Mouse (Mus musculus) kidney, embryonic 15.5 days (tissue): ENCODE measurements around the gene Efcab11. TPM values are rescaled to one million over a fixed set of nuclear protein-coding genes. Genes with fewer than 3 reads are reported as not detected.

Experiments
- ATAC-seq: fragments of 200-750 bp; cut with Nextera tagmentation; replicated peaks from 2 replicates; pipeline ENCODE4 v1.8.0; 2017; ENCODE audit warnings: moderate TSS enrichment; ENCODE audit not compliant: low FRiP score
- H3K27ac ChIP-seq: fragments of 300-500 bp; sonication (generic); 2 replicates; pipeline ENCODE4 v1.5.1; 2015; ENCODE audit warnings: mild to moderate bottlenecking, inconsistent platforms
- H3K27me3 ChIP-seq: fragments of 300-500 bp; sonication (generic); 2 replicates; pipeline ENCODE4 v1.6.1; 2015; ENCODE audit warnings: inconsistent platforms
- H3K36me3 ChIP-seq: fragments of 300-500 bp; sonication (generic); 2 replicates; pipeline ENCODE4 v1.6.1; 2015; ENCODE audit warnings: inconsistent platforms
- H3K4me1 ChIP-seq: fragments of 300-500 bp; sonication (generic); 2 replicates; pipeline ENCODE4 v1.6.1; 2015; ENCODE audit warnings: inconsistent platforms
- H3K4me2 ChIP-seq: fragments of 300-500 bp; sonication (generic); 2 replicates; pipeline ENCODE4 v1.6.1; 2015; ENCODE audit warnings: moderate library complexity, mild to moderate bottlenecking, inconsistent platforms
- H3K4me3 ChIP-seq: fragments of 300-500 bp; sonication (generic); replicated peaks from 2 replicates; pipeline ENCODE4 v1.5.1; 2015; ENCODE audit warnings: mild to moderate bottlenecking, inconsistent platforms
- H3K9ac ChIP-seq: fragments of 300-500 bp; sonication (generic); 2 replicates; pipeline ENCODE4 v1.6.1; 2015; ENCODE audit warnings: mild to moderate bottlenecking, inconsistent platforms
- H3K9me3 ChIP-seq: fragments of 300-500 bp; sonication (generic); replicated peaks from 2 replicates; pipeline ENCODE4 v1.6.1; 2016; ENCODE audit warnings: inconsistent platforms
- WGBS: fragments of 180-500 bp; shearing (Covaris S2); methylation state at CpG from one replicate; pipeline ENCODE4 v1.1.7; 2015; ENCODE audit warnings: mixed read lengths; 5-methylcytosine and 5-hydroxymethylcytosine counted together
- polyA plus RNA-seq: library from polyadenylated mRNA; unstranded; fragments of >200 nt; fragmentation: Nextera tagmentation; extraction: Ambion mirVana; gene quantifications from 2 replicates; pipeline ENCODE4 v1.2.1, GENCODE M21; 2015

Gene Efcab11
- polyA plus RNA-seq, 1 experiment from 2014 or later = 10.7 TPM

DNA sequence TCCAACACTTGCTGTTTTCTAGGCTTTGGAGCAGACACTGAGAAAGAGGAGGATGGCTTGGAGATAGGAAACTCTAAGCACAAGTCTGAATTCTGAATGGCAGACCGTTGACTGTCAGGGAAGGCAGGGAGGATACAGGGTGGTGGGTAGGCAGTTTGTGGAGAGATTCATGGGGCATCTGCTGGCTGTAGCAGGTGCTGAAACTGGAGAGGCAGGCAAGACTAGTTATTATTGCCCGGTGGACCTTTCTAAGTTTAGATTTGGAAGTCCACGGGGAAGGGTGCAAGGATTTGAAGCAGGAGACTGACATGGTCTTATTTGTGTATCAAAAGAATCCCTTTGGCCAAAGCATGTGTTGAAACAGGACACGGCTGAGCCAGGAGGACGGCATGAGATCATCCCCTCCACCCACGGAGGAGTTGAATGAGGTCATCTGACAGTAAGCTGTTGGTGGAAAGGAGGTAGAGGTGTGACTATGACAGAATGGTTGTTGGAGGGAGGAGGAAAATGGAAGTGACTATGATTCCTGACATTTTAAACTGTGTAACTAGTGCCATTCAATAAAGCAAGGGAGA, 197.7 kb downstream of the Efcab11 start:
- Histone ChIP-seq H3K4me2 (no peak overlapping the region), H3K36me3 (no peaks in the 10 kb centered on the region), H3K27ac (no peak overlapping the region), H3K4me3 (no peak overlapping the region), H3K4me1 (no peaks in the 10 kb centered on the region), H3K9ac (no peak overlapping the region), H3K9me3 (no peaks in the 10 kb centered on the region), H3K27me3 (no peaks in the 10 kb centered on the region)
- WGBS = 57% methylated on average over 6 of the region's 6 CpGs
- ATAC-seq = no peak

DNA sequence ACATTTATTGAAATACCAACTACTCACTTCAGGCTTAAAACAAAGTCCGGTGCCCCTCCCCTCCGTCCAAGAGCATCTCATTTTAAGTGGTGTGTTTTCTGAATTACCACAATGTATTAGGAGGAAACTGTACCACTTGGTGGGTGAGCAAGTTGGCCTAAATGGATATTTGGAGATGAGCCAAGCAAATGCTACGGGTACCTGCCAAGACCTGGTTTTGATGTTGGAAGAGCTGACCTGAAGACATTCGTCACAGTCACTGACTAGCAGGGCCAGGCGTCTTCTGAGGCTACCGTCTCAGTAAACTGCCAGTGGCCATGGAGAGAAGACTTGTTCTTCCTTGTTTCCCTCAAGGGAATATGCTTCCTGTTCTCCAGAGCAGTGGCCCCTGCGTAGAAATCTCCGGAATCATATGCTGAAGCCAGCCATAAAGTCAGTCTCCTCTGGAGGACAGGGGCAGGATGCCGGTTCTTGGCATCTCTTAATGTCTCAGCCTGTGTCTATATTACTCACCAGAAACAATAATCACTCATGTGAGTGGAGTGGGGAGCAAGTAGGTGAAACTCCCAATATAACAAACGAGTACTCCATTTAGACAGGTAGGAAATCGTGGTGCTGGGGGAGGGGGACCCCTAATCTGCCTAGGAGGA, 198.7 kb downstream of the Efcab11 start:
- no peaks in the 10 kb centered on the region for H3K36me3 ChIP-seq
- 0 out of 2 replicates have a peak overlapping the region, but pooled peaks have one; percentile 34 for H3K27ac ChIP-seq
- no peaks in the 10 kb centered on the region for H3K27me3 ChIP-seq
- no peak for ATAC-seq
- no peak overlapping the region for H3K4me3 ChIP-seq
- no peaks in the 10 kb centered on the region for H3K4me1 ChIP-seq
- H3K9ac ChIP-seq = no peak overlapping the region
- WGBS = 63% methylated on average over 11 of the region's 11 CpGs
- H3K4me2 ChIP-seq = no peak overlapping the region
- H3K9me3 ChIP-seq = no peaks in the 10 kb centered on the region

DNA sequence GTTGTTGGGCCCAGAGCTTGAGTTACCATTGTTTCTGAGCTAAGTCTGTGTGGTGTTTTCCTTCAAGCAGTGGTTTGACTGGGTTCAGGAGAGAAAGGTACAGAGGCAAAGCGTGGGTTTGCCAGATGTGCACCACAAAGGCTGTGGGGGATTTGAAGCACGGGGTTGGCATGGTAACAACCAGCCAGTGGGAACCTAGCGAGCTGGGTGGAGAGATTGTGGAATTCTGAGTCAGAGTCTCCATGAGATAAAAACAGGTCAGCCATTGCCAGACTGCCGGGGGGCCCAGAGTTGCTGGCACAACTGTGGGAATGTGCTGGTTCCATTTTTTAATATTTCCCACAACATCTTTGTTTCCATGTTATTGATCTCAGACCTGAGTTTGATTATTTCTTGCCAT, 202.6 kb downstream of the Efcab11 start:
- no peaks in the 10 kb centered on the region for H3K27me3 ChIP-seq
- no peaks in the 10 kb centered on the region for H3K4me1 ChIP-seq
- H3K27ac ChIP-seq = no peak overlapping the region
- H3K36me3 ChIP-seq = no peaks in the 10 kb centered on the region
- ATAC-seq = no peak
- H3K9me3 ChIP-seq = no peaks in the 10 kb centered on the region
- H3K4me2 ChIP-seq = no peak overlapping the region
- WGBS = 61% methylated on average over 4 of the region's 4 CpGs
- H3K9ac ChIP-seq = no peak overlapping the region
- no peak overlapping the region for H3K4me3 ChIP-seq

DNA sequence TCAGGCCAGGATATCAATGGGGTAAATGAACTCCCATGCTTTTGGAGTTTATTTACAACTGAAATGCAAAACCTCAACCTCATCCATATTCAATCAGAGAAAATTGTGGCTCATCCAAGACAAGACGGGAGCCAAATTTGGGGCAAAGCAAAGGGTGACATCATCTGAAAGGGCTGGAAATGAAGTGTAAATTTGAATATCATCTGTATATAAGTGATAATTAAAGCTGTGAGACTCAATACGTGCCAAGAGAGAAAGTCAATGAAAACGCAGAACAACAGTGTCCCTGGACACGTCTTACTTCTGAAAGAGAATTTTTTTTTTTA, 212.4 kb downstream of the Efcab11 start:
- 88% methylated on average over 4 of the region's 4 CpGs for WGBS
- H3K9ac ChIP-seq = no peak overlapping the region
- H3K4me1 ChIP-seq = no peaks in the 10 kb centered on the region
- ATAC-seq = no peak
- H3K27ac ChIP-seq = no peak overlapping the region
- H3K4me3 ChIP-seq = no peak overlapping the region
- H3K36me3 ChIP-seq = no peaks in the 10 kb centered on the region
- H3K4me2 ChIP-seq = no peak overlapping the region
- no peaks in the 10 kb centered on the region for H3K27me3 ChIP-seq
- no peaks in the 10 kb centered on the region for H3K9me3 ChIP-seq

DNA sequence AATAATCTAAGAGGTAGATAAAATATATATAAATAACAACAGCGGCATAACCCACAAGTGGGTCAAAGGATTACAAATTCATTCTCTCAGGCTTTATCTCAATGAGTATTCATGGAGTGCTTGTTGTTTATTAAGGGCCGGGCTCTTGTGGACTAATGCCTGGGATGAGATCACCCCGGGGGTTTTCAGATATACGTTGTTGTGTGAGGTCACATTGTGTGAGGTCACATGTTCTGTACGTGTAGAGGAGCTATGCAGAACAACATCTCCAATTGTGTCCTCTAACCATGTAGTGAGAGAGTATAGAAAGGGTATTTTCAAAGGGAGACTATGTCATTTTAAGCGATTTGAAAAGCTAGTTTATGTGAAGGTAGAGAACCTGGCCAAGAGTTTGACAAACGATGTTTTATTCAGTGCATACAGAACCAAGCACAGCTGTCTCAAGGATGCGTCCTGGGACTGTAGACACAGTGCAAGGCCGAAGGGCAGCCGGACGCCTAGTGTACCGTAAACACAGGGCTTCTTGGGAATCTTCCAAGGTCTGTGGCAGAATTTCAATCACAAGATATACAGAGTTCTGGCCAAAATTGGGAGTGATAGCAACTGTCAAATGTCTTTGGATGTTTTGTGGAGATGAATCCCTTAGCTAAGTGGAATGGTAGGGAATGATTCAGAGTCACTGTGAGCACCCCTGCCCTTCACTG, 212.9 kb downstream of the Efcab11 start:
- Histone ChIP-seq H3K4me3 (no peak overlapping the region), H3K9ac (no peak overlapping the region), H3K36me3 (no peaks in the 10 kb centered on the region), H3K27ac (no peak overlapping the region), H3K4me2 (no peak overlapping the region), H3K9me3 (no peaks in the 10 kb centered on the region), H3K4me1 (no peaks in the 10 kb centered on the region), H3K27me3 (no peaks in the 10 kb centered on the region)
- no peak for ATAC-seq
- WGBS = 68% methylated on average over 12 of the region's 12 CpGs

DNA sequence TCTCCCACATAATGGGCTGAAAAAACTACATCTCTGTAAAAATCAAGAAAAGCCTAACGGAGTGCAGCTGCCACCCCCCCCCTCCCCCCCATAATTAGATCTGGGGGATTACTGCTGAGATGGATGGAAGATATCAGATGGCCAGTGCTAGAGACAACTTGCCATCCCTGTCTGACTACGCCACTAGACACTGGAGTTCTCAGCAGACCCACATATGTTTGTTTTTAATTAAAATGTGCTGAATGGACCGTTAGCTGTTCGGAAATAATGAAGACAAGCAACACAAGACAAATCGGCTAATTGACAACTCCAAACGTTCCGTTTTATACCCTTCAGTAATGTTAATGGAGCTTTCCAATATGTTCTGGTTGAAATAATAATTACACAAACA, 213.5 kb downstream of the Efcab11 start:
- Histone ChIP-seq H3K4me1 (no peaks in the 10 kb centered on the region), H3K36me3 (no peaks in the 10 kb centered on the region), H3K4me3 (no peak overlapping the region), H3K27me3 (no peaks in the 10 kb centered on the region), H3K9me3 (no peaks in the 10 kb centered on the region), H3K27ac (no peak overlapping the region), H3K9ac (no peak overlapping the region), H3K4me2 (peak overlapping the region; percentile 16; the same call in 1 of the 2 replicates)
- no peak for ATAC-seq
- WGBS = 52% methylated on average over 7 of the region's 7 CpGs

DNA sequence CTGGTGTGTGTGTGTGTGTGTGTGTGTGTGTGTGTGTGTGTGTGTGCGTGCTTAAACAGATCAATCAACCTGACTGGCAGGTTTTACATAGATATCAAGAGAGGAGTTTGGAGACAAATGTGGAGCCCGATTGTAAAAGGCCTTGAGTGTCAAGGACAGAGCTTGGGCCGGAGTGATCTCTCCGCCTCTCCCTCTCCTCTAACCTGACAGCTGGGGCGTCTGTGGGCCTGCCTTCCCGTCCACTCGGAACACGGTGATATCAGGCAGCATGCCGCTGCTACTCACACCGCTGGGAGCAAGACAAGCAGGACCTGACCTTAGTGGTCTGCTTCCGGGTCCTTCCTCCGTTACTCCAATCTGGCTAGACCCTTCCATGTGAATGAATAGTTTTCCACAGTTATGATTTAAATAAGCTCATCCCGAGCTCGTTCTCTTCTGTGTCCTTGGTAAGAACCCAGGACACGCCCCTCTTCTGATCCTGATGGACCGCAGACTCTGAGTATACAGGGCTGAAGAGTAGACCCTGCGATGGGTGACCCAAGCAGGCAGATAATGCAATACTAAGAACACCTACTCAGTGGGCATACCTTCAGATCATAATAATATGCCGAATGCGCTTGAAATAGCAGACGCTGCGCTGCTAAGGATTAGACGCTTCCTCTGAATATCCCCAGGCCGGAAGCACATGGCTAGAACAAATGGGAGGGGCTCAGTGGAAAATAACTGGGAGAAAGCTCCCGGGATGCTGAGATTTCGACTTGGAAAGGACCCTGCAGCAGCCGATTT, 214.1 kb downstream of the Efcab11 start:
- H3K4me2 ChIP-seq = peak overlapping the region; percentile 16; the same call in 1 of the 2 replicates
- H3K4me1 ChIP-seq = no peaks in the 10 kb centered on the region
- H3K27me3 ChIP-seq = no peaks in the 10 kb centered on the region
- no peak overlapping the region for H3K4me3 ChIP-seq
- no peaks in the 10 kb centered on the region for H3K36me3 ChIP-seq
- 0 out of 2 replicates have a peak, but pooled peaks have one; percentile 36 for ATAC-seq
- no peak overlapping the region for H3K27ac ChIP-seq
- WGBS = 71% methylated on average over 26 of the region's 26 CpGs
- H3K9ac ChIP-seq = no peak overlapping the region
- H3K9me3 ChIP-seq = no peaks in the 10 kb centered on the region

DNA sequence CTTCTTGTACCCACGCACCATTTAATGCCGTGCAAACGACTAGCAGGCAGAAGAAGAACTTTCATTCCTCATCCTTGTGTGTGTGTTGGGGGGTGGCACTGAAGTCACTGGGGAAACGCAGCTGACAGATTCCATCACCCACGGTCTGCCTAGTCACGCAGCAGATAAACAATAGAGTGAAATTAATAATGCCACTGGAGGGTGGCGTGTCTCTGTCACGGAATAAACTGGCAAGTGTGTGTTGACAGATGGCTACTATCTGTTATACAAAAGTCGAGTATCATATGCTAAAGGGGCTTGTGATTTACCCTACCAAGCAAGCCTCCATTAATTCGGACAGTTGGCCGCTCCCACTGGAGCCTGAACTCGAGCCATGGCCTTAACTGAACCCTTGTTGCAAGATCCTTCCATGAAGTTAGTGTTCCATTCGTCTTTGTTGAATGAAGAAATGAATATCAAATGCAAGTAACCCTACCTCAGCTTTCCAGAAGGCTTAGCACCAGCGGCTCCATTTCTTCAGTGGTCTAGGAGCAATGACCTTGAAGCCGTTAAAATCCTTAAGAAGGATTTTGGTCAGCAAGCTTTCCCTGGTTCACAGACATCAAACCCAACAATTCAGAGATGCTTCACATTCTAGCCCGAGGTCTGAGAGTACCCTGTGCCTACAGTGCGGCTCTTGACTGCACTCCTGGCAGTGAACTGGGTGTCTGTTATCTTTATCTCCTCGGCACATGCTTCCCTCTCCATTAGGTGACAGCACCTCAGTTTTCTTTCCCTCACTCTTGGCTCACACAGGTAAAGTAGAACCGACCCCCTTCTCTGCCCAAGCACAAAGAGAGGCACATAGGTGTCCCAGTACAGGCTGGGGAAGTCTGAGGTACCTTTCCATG, 229.0 kb downstream of the Efcab11 start:
- H3K4me3 ChIP-seq = no peak overlapping the region
- no peak overlapping the region for H3K27ac ChIP-seq
- H3K27me3 ChIP-seq = no peaks in the 10 kb centered on the region
- 86% methylated on average over 19 of the region's 19 CpGs for WGBS
- H3K4me2 ChIP-seq = no peak overlapping the region
- no peaks in the 10 kb centered on the region for H3K4me1 ChIP-seq
- H3K9me3 ChIP-seq = no peaks in the 10 kb centered on the region
- no peaks in the 10 kb centered on the region for H3K36me3 ChIP-seq
- no peak for ATAC-seq
- H3K9ac ChIP-seq = no peak overlapping the region

DNA sequence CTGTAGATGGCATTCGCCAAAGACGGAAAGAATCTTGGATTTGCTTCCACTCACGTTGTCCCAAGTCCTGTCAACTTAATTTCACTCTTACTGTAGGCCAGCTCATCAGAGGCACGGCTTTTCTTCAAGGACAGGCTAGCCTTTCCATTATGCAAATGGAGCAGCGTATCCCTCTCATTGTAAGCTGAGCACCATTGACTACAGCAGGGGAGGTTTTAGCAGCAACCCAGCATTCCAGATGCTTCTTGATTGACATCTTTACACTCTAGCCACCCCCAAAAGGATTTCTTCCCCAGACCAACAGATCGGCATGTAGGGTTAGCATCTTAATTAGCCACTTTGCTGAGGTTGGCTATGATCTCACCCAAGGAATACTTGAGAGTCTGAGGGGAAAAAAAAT, 231.8 kb downstream of the Efcab11 start:
- no peak overlapping the region for H3K27ac ChIP-seq
- H3K36me3 ChIP-seq = no peaks in the 10 kb centered on the region
- H3K4me3 ChIP-seq = no peak overlapping the region
- ATAC-seq = no peak
- WGBS = 49% methylated on average over 6 of the region's 6 CpGs
- H3K9me3 ChIP-seq = no peaks in the 10 kb centered on the region
- H3K9ac ChIP-seq = no peak overlapping the region
- H3K4me1 ChIP-seq = no peaks in the 10 kb centered on the region
- H3K27me3 ChIP-seq = no peaks in the 10 kb centered on the region
- H3K4me2 ChIP-seq = no peak overlapping the region

DNA sequence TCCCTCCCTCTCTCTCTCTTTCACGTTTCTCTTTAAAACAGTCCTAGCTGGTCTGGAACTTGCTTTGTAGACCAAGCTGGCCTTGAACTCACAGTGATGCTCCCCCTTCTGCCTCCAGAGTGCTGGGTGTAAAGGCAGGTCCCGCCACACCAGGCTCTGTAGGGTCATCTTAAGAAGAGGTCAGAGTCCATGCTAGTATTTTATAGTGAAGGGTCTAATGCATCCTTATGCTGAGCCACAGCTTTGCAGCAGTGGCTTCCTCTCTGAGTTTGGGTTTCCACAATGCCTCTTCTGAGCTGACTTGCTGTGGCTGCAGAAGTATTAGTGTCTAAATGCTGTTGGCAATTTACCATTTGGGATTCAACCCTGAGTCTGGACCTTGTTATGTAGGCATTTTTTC, 234.5 kb downstream of the Efcab11 start:
- Histone ChIP-seq H3K9me3 (peaks cover 11% of the 10 kb centered on the region), H3K4me1 (no peaks in the 10 kb centered on the region), H3K9ac (no peak overlapping the region), H3K4me3 (no peak overlapping the region), H3K4me2 (no peak overlapping the region), H3K36me3 (no peaks in the 10 kb centered on the region), H3K27ac (no peak overlapping the region), H3K27me3 (no peaks in the 10 kb centered on the region)
- WGBS = 49% methylated on average over 2 of the region's 2 CpGs
- ATAC-seq = no peak

DNA sequence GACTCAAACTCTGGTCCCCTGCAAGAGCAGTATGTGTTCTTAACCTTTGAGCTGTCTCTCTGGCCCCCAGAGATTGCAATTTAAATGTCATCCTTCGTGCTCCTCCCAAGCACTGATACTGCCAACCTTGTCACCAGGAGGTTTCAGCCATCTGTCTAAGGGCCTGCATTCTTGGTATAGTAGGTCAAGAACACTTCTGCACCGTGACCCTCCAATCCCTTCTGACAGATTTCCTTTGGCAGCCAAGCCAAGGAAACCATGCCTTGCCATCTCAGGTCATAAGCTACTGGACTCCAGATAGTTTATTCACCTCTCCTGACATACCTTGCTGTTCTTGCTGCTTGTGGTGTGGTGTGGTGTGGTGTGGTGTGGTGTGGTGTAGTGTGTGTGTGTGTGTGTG, 235.5 kb downstream of the Efcab11 start:
- H3K27me3 ChIP-seq = no peaks in the 10 kb centered on the region
- H3K4me2 ChIP-seq = no peak overlapping the region
- 80% methylated on average over 2 of the region's 2 CpGs for WGBS
- H3K27ac ChIP-seq = no peak overlapping the region
- peaks cover 19% of the 10 kb centered on the region for H3K9me3 ChIP-seq
- H3K36me3 ChIP-seq = no peaks in the 10 kb centered on the region
- no peak for ATAC-seq
- no peak overlapping the region for H3K4me3 ChIP-seq
- no peak overlapping the region for H3K9ac ChIP-seq
- no peaks in the 10 kb centered on the region for H3K4me1 ChIP-seq
